Mouse (Mus musculus): Measurements from ENCODE around the gene Smox. TPM values are rescaled to one million over a fixed set of nuclear protein-coding genes. Genes with fewer than 3 reads are reported as not detected.
"Not testable (repeated sequence)": the region's sequence is repeated elsewhere in the genome, so short reads cannot be mapped to it uniquely, and the experiment has no call there.

Gene Smox
- total RNA-seq (2021) = 10 to 100 TPM; 45.6 to 60.5 TPM

DNA sequence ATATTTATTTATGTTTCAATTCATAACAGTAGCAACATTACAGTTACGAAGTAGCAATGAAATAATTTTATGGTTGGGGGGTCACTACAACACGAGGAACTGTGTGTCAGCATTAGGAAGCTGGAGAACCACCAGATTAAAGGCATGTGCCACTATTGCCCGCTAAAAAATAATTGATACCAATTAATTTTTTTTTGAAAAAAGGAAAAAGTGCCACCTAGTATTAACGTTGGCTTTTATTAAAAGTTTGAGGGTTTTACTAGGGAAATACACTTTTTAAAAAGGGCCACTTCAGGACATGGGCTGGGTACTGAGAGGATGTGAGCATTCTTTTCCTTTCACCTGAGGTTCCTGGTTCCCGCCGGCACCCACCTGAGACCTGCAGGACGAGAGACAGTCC, at the start of gene Smox:
Gene Smox, plus strand, starts transcription at position 301 of the 400 bp plus-strand sequence.
- DNase-seq (ENCODE audit: extremely low spot score in 1 of 2, low spot score in 2 of 2) = no peak
- intact Hi-C loops (cut with DNase I) = loop anchor here (5.0 kb wide), 1 partner anchor 69 kb away; no protein-coding TSS in a partner anchor

- intact Hi-C loops (cut with DNase I) = no loop called here
- no peak for DNase-seq (ENCODE audit: extremely low spot score in 1 of 2, low spot score in 2 of 2)
Observed at GRCm38 (mm10) chr2:131443084-131443890, 48.0 kb upstream of the Smox start.

GRCm38 (mm10) chr2:131443891-131444190, 47.5 kb upstream of the Smox start:
- intact Hi-C loops (cut with DNase I) = no loop called here
- DNase-seq (ENCODE audit: extremely low spot score in 1 of 2, low spot score in 2 of 2) = no peak

GRCm38 (mm10) chr2:131446416-131446982, 44.8 kb upstream of the Smox start:
- intact Hi-C loops (cut with DNase I) = no loop called here
- no peak for DNase-seq (ENCODE audit: extremely low spot score in 1 of 2, low spot score in 2 of 2)

DNA sequence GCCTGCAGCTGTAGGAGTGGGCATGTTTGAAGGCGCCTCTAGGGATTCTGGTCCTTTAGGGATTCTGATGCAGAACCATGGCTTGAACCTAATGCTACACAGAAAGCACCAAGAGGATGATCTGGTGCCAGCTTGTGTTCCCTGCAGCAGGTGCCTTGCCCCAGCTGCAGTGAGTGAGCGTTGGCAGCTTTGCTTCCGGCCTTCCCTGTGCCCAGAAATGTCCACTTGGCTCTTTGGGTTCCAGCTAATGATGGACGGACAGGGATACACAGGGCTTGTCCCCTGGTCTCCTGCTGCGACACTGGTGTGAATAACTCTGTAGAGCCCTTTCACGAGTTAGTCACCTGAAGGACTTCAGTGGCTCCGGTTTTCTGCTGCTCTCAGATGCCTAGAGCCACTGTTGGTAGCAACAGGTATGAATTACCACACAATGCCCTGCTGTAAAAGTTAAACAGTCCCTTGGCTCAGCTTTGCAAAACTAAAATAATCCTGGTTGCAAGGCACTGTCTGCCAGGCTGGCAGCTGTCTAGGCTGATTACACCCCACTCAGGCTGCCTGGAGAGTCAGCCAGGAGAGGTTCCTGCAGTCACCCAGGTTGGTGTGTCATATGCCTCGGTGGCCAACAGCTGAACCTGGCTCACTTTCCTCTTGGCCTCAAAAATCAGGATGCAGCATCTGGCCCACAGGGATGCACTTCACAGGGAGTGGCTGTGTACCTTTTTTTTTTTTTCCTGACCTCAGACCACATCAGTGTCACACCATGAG, 43.5 kb upstream of the Smox start:
- no peak for DNase-seq (ENCODE audit: extremely low spot score in 1 of 2, low spot score in 2 of 2)

GRCm38 (mm10) chr2:131448353-131448752, 42.9 kb upstream of the Smox start:
- no peak for DNase-seq (ENCODE audit: extremely low spot score in 1 of 2, low spot score in 2 of 2)
- intact Hi-C loops (cut with DNase I) = no loop called here

More for the DNA sequence above, 43.5 kb upstream of the Smox start:
- intact Hi-C loops (cut with DNase I) = no loop called here

- intact Hi-C loops (cut with DNase I) = no loop called here
- no peak for DNase-seq (ENCODE audit: extremely low spot score in 1 of 2, low spot score in 2 of 2)
Observed at GRCm38 (mm10) chr2:131449720-131450119, 41.6 kb upstream of the Smox start.

DNA sequence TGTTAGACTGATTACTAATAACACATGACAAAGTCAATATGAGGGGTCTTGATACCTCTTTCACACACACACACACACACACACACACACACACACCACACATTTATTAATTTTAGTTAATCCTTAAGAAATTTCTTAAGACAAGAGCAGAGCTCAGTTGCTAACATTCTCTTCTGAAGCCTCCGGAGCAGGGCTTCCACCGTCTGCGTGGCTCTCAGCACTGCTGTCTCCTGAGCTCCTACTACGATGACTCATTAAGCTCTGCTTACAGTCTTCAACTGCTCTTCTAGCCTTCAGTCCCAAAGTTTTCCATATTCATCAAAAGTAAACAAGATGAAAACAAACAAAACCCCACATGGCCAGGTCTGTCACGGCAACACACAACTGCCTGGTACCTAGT, 40.8 kb upstream of the Smox start:
- DNase-seq (ENCODE audit: extremely low spot score in 1 of 2, low spot score in 2 of 2) = no peak
- intact Hi-C loops (cut with DNase I) = no loop called here

DNA sequence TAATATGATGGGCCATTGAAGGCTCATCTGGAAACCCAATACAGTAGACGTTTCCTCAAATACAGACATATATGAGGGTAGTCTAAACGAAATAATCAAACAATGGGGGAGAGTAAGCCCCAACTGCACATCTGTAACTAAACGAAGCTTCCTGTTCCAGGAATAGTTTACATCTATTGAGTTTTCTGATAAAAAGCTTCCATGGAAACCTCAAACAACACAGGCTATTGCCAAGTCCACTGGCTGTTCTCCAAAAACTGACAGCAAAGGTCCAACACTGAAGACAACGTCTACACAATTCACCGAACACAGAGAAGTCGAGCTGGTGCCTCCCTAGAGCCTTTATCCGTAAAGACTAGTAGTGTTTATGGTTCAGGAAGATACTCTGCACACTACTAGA, 33.6 kb upstream of the Smox start:
- intact Hi-C loops (cut with DNase I) = no loop called here
- DNase-seq (ENCODE audit: extremely low spot score in 1 of 2, low spot score in 2 of 2) = peak in 1 of 2 experiments; percentile 53

- DNase-seq (ENCODE audit: extremely low spot score in 1 of 2, low spot score in 2 of 2) = peak in 1 of 2 experiments; percentile 63
- intact Hi-C loops (cut with DNase I) = no loop called here
Observed at GRCm38 (mm10) chr2:131460946-131461682, 30.2 kb upstream of the Smox start.

GRCm38 (mm10) chr2:131462991-131463390, 28.3 kb upstream of the Smox start:
- DNase-seq (ENCODE audit: extremely low spot score in 1 of 2, low spot score in 2 of 2) = no peak
- intact Hi-C loops (cut with DNase I) = no loop called here

DNA sequence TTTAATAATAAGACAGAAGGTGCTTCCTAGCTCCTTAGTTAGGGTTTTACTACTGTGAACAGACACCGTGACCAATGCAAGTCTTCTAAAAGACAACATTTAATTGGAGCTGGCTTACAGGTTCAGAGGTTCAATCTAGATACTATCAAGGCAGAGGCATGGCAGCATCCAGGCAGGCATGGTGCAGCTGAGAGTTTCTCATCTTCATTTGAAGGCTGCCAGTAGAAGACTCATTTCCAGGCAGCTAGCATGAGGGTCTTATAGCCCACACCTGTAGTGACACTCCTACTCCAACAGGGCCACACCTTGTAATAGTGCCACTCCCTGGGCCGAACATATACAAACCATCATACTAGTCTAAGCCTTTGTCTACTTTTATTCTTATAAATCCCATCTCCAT, 27.1 kb upstream of the Smox start:
- intact Hi-C loops (cut with DNase I) = no loop called here
- no peak for DNase-seq (ENCODE audit: extremely low spot score in 1 of 2, low spot score in 2 of 2)

DNA sequence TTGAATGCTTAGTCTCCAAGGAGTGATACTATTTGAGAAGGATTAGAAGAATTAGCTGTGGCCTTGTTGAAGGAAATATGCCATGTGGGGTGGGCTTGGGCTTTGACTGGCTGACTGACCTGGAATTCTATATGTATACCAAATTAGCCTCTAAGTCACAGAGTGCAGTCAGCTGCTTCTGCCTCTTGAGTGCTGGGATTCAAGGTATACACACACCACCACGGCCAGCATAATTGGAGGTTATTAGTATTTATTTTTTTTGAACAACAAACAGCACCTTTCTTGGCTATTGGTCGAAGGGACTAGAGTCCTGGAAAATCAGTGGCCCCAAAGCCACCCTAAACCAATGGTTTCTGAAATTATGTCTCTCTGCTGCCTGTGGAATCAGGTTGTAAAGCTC, 24.6 kb upstream of the Smox start:
- no peak for DNase-seq (ENCODE audit: extremely low spot score in 1 of 2, low spot score in 2 of 2)
- intact Hi-C loops (cut with DNase I) = no loop called here

- no peak for DNase-seq (ENCODE audit: extremely low spot score in 1 of 2, low spot score in 2 of 2)
- intact Hi-C loops (cut with DNase I) = no loop called here
Observed at GRCm38 (mm10) chr2:131469916-131470315, 21.4 kb upstream of the Smox start.

DNA sequence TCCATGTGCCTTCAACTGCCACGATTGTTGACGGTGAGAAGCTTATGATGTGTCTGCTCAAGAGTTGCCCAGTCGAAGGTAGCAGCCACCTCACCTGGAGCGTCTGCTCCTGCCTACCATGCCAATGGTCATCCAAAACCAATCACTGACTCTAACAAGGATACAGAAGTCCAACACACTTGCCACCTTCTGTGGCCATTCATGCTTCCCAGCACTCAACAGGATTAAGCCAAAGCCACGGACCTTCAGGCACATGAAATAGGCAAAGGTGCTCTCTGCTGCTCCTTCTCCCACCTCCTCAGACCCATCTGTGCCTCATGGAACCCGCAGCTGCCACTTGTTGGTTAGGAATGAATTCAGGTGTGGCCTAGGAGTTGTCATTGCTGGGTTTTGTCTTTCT, 17.5 kb upstream of the Smox start:
- no peak for DNase-seq (ENCODE audit: extremely low spot score in 1 of 2, low spot score in 2 of 2)
- intact Hi-C loops (cut with DNase I) = no loop called here

DNA sequence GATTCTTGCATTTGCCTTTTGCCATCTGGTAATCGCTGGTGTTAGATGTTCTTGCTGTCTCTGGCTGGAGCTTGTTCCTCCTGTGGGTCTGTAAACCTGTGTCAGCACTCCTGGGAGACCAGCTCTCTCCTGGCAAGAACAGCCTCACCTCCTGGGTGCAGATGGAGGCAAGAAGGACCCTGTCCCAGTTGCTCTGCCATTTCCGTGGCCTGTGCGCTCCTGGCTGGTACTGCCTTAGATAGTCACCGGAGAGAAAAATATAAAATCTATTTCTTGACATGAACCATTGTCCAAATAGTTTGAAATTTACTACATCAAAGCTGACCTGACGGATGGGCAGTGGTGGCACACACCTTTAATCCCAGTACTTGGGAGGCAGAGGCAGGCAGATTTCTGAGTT, 14.2 kb upstream of the Smox start:
- intact Hi-C loops (cut with DNase I) = not testable (repeated sequence)

GRCm38 (mm10) chr2:131477917-131478316, 13.4 kb upstream of the Smox start:
- DNase-seq (ENCODE audit: extremely low spot score in 1 of 2, low spot score in 2 of 2) = no peak
- intact Hi-C loops (cut with DNase I) = no loop called here

More for the DNA sequence above, 14.2 kb upstream of the Smox start:
- not testable (repeated sequence) for DNase-seq (ENCODE audit: extremely low spot score in 1 of 2, low spot score in 2 of 2)

GRCm38 (mm10) chr2:131478349-131478748, 12.9 kb upstream of the Smox start:
- intact Hi-C loops (cut with DNase I) = no loop called here

GRCm38 (mm10) chr2:131478916-131479315, 12.4 kb upstream of the Smox start:
- intact Hi-C loops (cut with DNase I) = no loop called here
- DNase-seq (ENCODE audit: extremely low spot score in 1 of 2, low spot score in 2 of 2) = no peak

More at GRCm38 (mm10) chr2:131478349-131478748, 12.9 kb upstream of the Smox start:
- no peak for DNase-seq (ENCODE audit: extremely low spot score in 1 of 2, low spot score in 2 of 2)

All from left cerebral cortex, postnatal 10 days (tissue).